Mouse (Mus musculus): ENCODE data around the gene Pithd1. TPM values are rescaled to one million over a fixed set of nuclear protein-coding genes. Genes with fewer than 3 reads are reported as not detected.

The Pithd1 gene
- 60.7 and 65.5 TPM in 2 replicates for polyA plus RNA-seq (2014; fragmentation: Nextera tagmentation; extraction: Ambion mirVana)

- Histone ChIP-seq H3K27me3 (ENCODE audit: control insufficient read depth, insufficient read depth, low read length) (no peaks in the 10 kb centered on the region), H3K9me3 (ENCODE audit: control insufficient read depth, low read length) (no peaks in the 10 kb centered on the region), H3K4me3 (replicated peaks; ENCODE audit: low read length) (peak within 1 kb of the TSS; percentile 97), H3K9ac (peak within 1 kb of the TSS; percentile 84), H3K27ac (peak within 1 kb of the TSS; percentile 90), H3K36me3 (replicated peaks; ENCODE audit: control insufficient read depth, insufficient read depth) (peaks cover 26% of the 10 kb centered on the region), H3K4me2 (replicated peaks) (peak within 1 kb of the TSS; percentile 93), H3K4me1 (replicated peaks; ENCODE audit: control insufficient read depth, insufficient read depth, low read length) (peaks cover 13% of the 10 kb centered on the region)
- WGBS, result under 1% methylated on average over 73 of the region's 81 CpGs
- ATAC-seq (ENCODE audit: low FRiP score) (peak; percentile 93), DNase-seq (ENCODE audit: low spot score) (peak; percentile 94)
These were observed at the start of gene Pithd1 for GRCm38 (mm10) chr4:135986943-135987710. Gene Pithd1, minus strand, starts transcription at chr4:135987264.

DNA sequence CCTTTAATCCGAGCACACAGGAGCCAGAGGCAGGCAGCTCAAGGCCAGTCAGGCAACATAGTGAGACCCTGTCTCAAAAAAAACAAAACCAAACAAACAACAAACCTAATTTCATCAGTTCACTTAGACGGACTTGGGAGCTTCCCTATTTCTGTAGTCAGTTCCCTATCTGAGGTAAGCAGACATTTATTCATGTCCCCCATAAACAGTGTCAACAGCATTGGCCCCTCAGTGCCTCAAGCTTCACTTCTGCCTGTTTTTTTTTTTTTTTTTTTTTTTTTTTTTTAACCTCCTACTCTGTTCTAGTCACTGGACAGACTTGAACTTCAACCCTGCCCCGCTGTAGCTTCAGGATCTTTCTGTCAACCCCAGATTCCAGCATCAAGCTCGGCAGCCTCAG is 48.0 kb upstream of the Pithd1 start:
- ATAC-seq (ENCODE audit: low FRiP score) (no peak), DNase-seq (ENCODE audit: low spot score) (no peak)
- Histone ChIP-seq H3K9me3 (ENCODE audit: control insufficient read depth, low read length) (no peaks in the 10 kb centered on the region), H3K9ac (no peak overlapping the region), H3K4me1 (replicated peaks; ENCODE audit: control insufficient read depth, insufficient read depth, low read length) (0 out of 2 replicates have a peak, but pooled peaks cover 5% of the 10 kb centered on the region), H3K4me2 (replicated peaks) (no peak overlapping the region), H3K4me3 (replicated peaks; ENCODE audit: low read length) (no peak overlapping the region), H3K36me3 (replicated peaks; ENCODE audit: control insufficient read depth, insufficient read depth) (no peaks in the 10 kb centered on the region), H3K27me3 (ENCODE audit: control insufficient read depth, insufficient read depth, low read length) (no peaks in the 10 kb centered on the region), H3K27ac (no peak overlapping the region)
- 83% methylated on average over 4 of the region's 4 CpGs for WGBS

- Histone ChIP-seq H3K4me2 (replicated peaks) (no peak overlapping the region), H3K4me1 (replicated peaks; ENCODE audit: control insufficient read depth, insufficient read depth, low read length) (0 out of 2 replicates have a peak, but pooled peaks cover 5% of the 10 kb centered on the region), H3K4me3 (replicated peaks; ENCODE audit: low read length) (no peak overlapping the region), H3K9me3 (ENCODE audit: control insufficient read depth, low read length) (no peaks in the 10 kb centered on the region), H3K27ac (no peak overlapping the region), H3K27me3 (ENCODE audit: control insufficient read depth, insufficient read depth, low read length) (no peaks in the 10 kb centered on the region), H3K36me3 (replicated peaks; ENCODE audit: control insufficient read depth, insufficient read depth) (no peaks in the 10 kb centered on the region), H3K9ac (no peak overlapping the region)
- WGBS, result 82% methylated on average over 1 of the region's 1 CpGs
- DNase-seq (ENCODE audit: low spot score) (no peak), ATAC-seq (ENCODE audit: low FRiP score) (no peak)
These were observed 46.2 kb upstream of the Pithd1 start for GRCm38 (mm10) chr4:136033231-136033630.

- WGBS, result 9% methylated on average over 8 of the region's 8 CpGs
- Histone ChIP-seq H3K27ac (0 out of 2 replicates have a peak overlapping the region, but pooled peaks have one; percentile 2), H3K27me3 (ENCODE audit: control insufficient read depth, insufficient read depth, low read length) (no peaks in the 10 kb centered on the region), H3K4me1 (replicated peaks; ENCODE audit: control insufficient read depth, insufficient read depth, low read length) (0 out of 2 replicates have a peak, but pooled peaks cover 5% of the 10 kb centered on the region), H3K9me3 (ENCODE audit: control insufficient read depth, low read length) (no peaks in the 10 kb centered on the region), H3K4me2 (replicated peaks) (no peak overlapping the region), H3K9ac (0 out of 2 replicates have a peak overlapping the region, but pooled peaks have one; percentile 11), H3K4me3 (replicated peaks; ENCODE audit: low read length) (no peak overlapping the region), H3K36me3 (replicated peaks; ENCODE audit: control insufficient read depth, insufficient read depth) (no peaks in the 10 kb centered on the region)
- no peak for ATAC-seq (ENCODE audit: low FRiP score)
- DNase-seq (ENCODE audit: low spot score), result no peak
These were observed 44.2 kb upstream of the Pithd1 start for GRCm38 (mm10) chr4:136030968-136031909.

- Histone ChIP-seq H3K9ac (no peak overlapping the region), H3K36me3 (replicated peaks; ENCODE audit: control insufficient read depth, insufficient read depth) (no peaks in the 10 kb centered on the region), H3K4me3 (replicated peaks; ENCODE audit: low read length) (no peak overlapping the region), H3K9me3 (ENCODE audit: control insufficient read depth, low read length) (no peaks in the 10 kb centered on the region), H3K4me1 (replicated peaks; ENCODE audit: control insufficient read depth, insufficient read depth, low read length) (0 out of 2 replicates have a peak, but pooled peaks cover 5% of the 10 kb centered on the region), H3K27ac (no peak overlapping the region), H3K4me2 (replicated peaks) (no peak overlapping the region), H3K27me3 (ENCODE audit: control insufficient read depth, insufficient read depth, low read length) (no peaks in the 10 kb centered on the region)
- ATAC-seq (ENCODE audit: low FRiP score), result no peak
- DNase-seq (ENCODE audit: low spot score), result no peak
- 87% methylated on average over 5 of the region's 5 CpGs for WGBS
These were observed 41.6 kb upstream of the Pithd1 start for GRCm38 (mm10) chr4:136028689-136029088.

DNA sequence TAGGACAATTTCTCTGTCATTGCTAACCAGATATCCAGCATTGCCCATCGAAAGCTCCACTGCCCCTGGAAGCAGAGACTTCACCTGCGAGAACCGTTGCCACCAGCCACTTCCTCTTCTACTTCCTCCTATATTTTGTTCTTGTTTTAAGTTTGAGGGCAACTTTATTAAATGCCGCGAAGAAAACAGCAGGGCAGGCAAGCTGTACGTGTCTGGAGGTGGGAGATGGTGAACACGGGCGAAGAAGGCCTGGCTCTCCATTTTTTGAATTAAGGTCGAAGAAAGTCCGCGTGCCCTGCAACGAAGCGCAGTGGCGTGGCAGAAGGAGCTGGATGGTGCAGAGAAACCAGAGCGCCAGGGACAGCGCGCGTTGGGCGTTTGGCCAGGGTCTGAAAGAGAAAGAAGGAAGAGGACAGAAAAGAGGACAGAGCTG is 41.1 kb upstream of the Pithd1 start:
- Histone ChIP-seq H3K27me3 (ENCODE audit: control insufficient read depth, insufficient read depth, low read length) (no peaks in the 10 kb centered on the region), H3K27ac (no peak overlapping the region), H3K4me2 (replicated peaks) (no peak overlapping the region), H3K9ac (no peak overlapping the region), H3K4me1 (replicated peaks; ENCODE audit: control insufficient read depth, insufficient read depth, low read length) (0 out of 2 replicates have a peak, but pooled peaks cover 5% of the 10 kb centered on the region), H3K4me3 (replicated peaks; ENCODE audit: low read length) (no peak overlapping the region), H3K36me3 (replicated peaks; ENCODE audit: control insufficient read depth, insufficient read depth) (no peaks in the 10 kb centered on the region), H3K9me3 (ENCODE audit: control insufficient read depth, low read length) (no peaks in the 10 kb centered on the region)
- WGBS, result 89% methylated on average over 19 of the region's 19 CpGs
- DNase-seq (ENCODE audit: low spot score) (no peak), ATAC-seq (ENCODE audit: low FRiP score) (no peak)

DNA sequence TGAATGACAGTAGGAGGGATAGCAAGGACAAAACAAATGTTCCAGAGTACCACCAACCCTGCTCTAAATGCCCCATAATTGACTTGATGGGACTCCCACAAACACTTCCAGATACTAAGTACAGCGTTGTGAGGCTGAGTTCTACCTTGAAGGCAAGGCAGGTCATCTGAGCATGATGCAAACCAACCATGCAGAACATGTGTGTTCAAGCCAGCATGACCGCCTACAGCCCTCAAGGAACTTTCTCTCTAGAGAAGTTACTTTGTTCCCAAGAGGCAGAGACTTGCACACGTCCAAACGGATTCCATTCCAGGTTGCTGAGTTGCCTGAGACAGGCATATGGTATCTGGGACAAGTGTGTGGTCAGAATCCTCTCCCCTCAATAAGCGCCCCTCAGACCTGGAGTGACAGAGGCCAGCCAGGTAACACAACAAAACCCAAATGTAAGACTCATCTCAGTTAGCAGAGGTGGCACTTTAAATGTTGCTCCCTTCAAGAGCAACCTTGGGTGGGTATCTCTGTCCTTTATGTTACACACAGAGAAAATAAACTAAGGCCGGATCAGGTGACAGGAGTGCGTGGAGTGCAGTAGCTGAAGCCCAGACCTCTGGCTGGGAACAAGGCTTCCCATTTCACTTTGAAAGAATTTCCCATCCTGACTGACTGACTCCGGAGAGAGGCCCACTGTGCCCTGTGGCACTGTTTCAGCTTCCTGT is 40.5 kb upstream of the Pithd1 start:
- Histone ChIP-seq H3K4me3 (replicated peaks; ENCODE audit: low read length) (no peak overlapping the region), H3K27ac (no peak overlapping the region), H3K4me2 (replicated peaks) (no peak overlapping the region), H3K9ac (no peak overlapping the region), H3K36me3 (replicated peaks; ENCODE audit: control insufficient read depth, insufficient read depth) (no peaks in the 10 kb centered on the region), H3K27me3 (ENCODE audit: control insufficient read depth, insufficient read depth, low read length) (no peaks in the 10 kb centered on the region), H3K4me1 (replicated peaks; ENCODE audit: control insufficient read depth, insufficient read depth, low read length) (0 out of 2 replicates have a peak, but pooled peaks cover 5% of the 10 kb centered on the region), H3K9me3 (ENCODE audit: control insufficient read depth, low read length) (no peaks in the 10 kb centered on the region)
- 83% methylated on average over 8 of the region's 8 CpGs for WGBS
- DNase-seq (ENCODE audit: low spot score) (no peak), ATAC-seq (ENCODE audit: low FRiP score) (no peak)

DNA sequence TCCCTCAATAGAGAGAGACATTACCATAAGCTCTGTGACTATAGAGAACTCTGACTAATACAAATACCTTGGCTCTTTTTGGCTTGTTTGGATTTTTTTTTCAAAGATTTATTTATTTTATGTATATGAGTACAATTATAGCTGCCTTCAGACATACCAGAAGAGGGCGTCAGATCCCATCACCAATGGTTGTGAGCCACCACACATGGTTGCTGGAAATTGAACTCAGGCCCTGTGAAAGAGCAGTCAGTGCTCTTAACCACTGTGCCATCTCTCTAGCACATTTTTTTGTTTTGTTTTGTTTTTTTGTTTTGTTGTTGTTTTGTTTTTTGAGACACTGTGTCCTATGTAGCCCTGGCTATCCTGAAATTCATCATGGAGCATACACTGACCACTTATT is 38.3 kb upstream of the Pithd1 start:
- H3K27ac ChIP-seq, result no peak overlapping the region
- no peak overlapping the region for H3K4me2 ChIP-seq (replicated peaks)
- ATAC-seq (ENCODE audit: low FRiP score) (no peak), DNase-seq (ENCODE audit: low spot score) (no peak)
- no peaks in the 10 kb centered on the region for H3K9me3 ChIP-seq (ENCODE audit: control insufficient read depth, low read length)
- H3K27me3 ChIP-seq (ENCODE audit: control insufficient read depth, insufficient read depth, low read length), result no peaks in the 10 kb centered on the region
- no peaks in the 10 kb centered on the region for H3K36me3 ChIP-seq (replicated peaks; ENCODE audit: control insufficient read depth, insufficient read depth)
- WGBS, result 87% methylated on average over 1 of the region's 1 CpGs
- no peak overlapping the region for H3K4me3 ChIP-seq (replicated peaks; ENCODE audit: low read length)
- H3K9ac ChIP-seq, result no peak overlapping the region
- H3K4me1 ChIP-seq (replicated peaks; ENCODE audit: control insufficient read depth, insufficient read depth, low read length), result peaks cover 5% of the 10 kb centered on the region

Measured in hindbrain, embryonic 14.5 days (tissue).